Mouse (Mus musculus): ENCODE data around the gene Fam193a.

GRCm38 (mm10) chr5:34466648-34467047, 96.9 kb downstream of the Fam193a start:
- no peak for TF ChIP-seq CTCF (IDR thresholded peaks at IDR 0.05; ENCODE audit: low read depth, low read length)
- TF ChIP-seq POLR2AphosphoS5 (IDR thresholded peaks at IDR 0.05; ENCODE audit: insufficient replicate concordance, low read depth, low read length) = no peak
- no peak for TF ChIP-seq TAL1 (conservative IDR thresholded peaks at IDR 0.05; ENCODE audit: low read depth, low read length)
- TF ChIP-seq GATA1 (IDR thresholded peaks at IDR 0.05; ENCODE audit: borderline replicate concordance, low read length) = no peak
- TF ChIP-seq GATA2 (IDR thresholded peaks at IDR 0.05; ENCODE audit: borderline replicate concordance, low read depth, low read length) = no peak

Data from G1E (cell line).